Mouse (Mus musculus) megakaryocyte, embryonic 14.5 days (primary cell): ENCODE measurements around the gene Apoc2.

Experiments used
- FLI1 ChIP-seq: IDR thresholded peaks from 2 replicates; pipeline ENCODE4 v1.6.1; 2012; ENCODE audit warnings: low read length, inconsistent platforms, mixed read lengths
- GATA1 ChIP-seq: IDR thresholded peaks from 3 replicates; pipeline ENCODE4 v1.6.1; 2012; ENCODE audit warnings: mixed read lengths, low read length, inconsistent platforms, borderline replicate concordance

DNA sequence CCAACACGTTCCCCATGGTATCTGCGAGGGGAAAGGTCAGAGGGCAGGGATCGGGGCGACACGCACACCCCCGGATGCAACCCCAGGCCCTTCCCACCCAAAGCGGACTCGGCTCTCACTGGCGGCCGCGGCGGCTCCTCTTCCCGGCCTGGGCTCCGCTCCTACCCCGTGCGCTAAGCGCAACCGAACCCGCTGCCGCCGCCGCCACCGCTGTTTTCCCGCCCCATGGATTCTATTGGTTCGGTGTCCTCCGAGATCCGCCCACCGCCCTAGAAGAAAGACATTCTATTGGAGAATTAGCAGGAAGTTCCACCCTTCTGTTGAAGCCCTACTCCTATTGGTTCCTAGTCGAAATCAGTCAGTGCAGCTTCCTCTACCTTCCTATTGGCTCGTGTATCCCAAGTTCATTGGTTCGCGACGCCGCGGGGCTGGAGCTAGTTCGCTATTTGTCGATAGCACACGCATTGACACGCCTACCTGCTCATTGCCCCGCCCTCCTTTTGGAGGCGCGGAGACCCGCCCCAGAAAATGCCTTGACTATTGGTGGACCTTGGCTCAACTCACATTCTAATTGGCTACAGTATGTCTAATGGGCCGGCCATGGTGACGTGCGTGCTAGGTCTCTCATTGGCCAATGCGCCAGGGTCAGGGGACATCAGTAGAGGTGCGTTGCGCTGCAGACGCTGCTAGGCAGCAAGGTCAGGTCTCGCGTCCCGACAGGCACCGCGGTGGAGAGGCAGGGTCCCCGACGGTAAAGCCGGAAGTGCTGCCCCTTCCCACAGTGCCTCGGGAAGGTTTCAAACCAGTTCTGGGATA, 37.7 kb upstream of the Apoc2 start, which contains the start of gene Tomm40:
- TF ChIP-seq GATA1 = no peak
- TF ChIP-seq FLI1 = no peak
